Mouse (Mus musculus) left cerebral cortex, postnatal 25 days (tissue): Measurements from ENCODE around the gene Hdhd5. TPM values are rescaled to one million over a fixed set of nuclear protein-coding genes. Genes with fewer than 3 reads are reported as not detected.

ENCODE experiments used
- DNase-seq, 2 experiments: peaks; one replicate each; pipeline ENCODE4 v3.0.0; 2022; ENCODE audit warnings: low spot score in 2 of 2, mixed read lengths in 1 of 2
- intact Hi-C: fragments of 180-260 bp; cut with DNase I; formaldehyde crosslinking; loops from one replicate; pipeline ENCODE4 v1.15.1; 2025
- total RNA-seq, 2 experiments: library from RNA; stranded (reverse); gene quantifications; 2 replicates each; pipeline ENCODE4 v1.2.3; 2021

Hdhd5 gene
- 10 to 100 TPM; 33.0 to 37.0 TPM for total RNA-seq

DNA sequence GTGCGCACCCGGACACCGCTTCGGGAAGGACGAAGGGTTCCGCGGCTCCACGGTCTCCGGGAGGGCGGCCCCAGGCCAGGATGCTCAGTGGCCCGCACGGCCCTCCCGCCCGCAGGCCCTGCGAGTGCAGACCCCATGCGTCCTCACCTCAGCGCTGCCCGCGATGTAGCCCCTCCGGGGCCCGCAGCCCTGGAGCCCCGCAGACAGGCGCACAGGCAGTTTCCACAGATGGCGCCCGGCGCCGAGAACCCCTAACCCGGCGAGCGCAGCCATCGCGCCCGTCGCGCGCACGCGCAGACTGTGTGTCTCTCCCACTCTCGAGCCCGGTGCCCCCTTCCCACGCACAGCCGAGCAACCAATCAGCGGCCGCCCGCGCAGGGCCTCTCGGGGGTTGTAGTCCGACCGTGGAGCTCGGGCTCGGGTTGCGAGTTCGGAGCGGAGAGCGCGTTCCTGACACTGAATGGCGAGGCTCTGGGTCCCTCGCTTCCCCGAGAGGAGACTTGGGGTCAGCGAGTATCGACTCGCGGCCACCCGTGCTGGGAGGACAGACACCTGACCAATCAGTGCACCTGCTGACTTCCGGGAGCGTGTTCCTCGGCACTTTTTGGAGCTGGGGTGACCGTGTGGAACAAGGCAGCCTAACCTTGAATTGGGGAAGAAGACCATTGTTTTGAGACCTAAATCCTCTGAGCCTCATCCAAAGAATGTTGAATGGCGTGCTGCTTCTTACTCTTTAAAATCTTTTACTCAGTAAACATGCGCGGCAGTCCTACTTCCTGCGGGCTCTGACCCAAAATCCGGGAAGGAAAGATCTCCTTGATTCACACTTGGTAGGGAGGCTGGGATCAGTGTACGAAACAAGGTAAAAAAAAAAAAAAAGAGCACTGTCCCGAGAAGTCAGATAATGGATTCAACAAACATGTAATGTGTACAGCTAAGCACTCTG is at the start of gene Hdhd5:
Gene Hdhd5 (minus strand): TSS at position 300 of the 946 bp plus-strand sequence.
- intact Hi-C loops = loop anchor here (2.0 to 10.0 kb wide), 3 partner anchors 38 to 304 kb away; partner anchors contain the start of genes Bcl2l13, Cecr2 and Tmem121b
- peak; percentile 94 to 95 for DNase-seq

- intact Hi-C loops = no loop called here
- no peak for DNase-seq
Measured at GRCm38 (mm10) chr6:120580713-120581015, 49.5 kb upstream of the Hdhd5 start.

GRCm38 (mm10) chr6:120579831-120580712 is 49.0 kb upstream of the Hdhd5 start:
- peak; percentile 43 to 70 for DNase-seq
- intact Hi-C loops = no loop called here

GRCm38 (mm10) chr6:120579110-120579830 is 48.2 kb upstream of the Hdhd5 start:
- no peak for DNase-seq
- intact Hi-C loops = no loop called here

- DNase-seq = no peak
- intact Hi-C loops = no loop called here
Measured at GRCm38 (mm10) chr6:120578471-120578870, 47.4 kb upstream of the Hdhd5 start.

- no peak for DNase-seq
- intact Hi-C loops = no loop called here
Measured at GRCm38 (mm10) chr6:120572372-120572771, 41.3 kb upstream of the Hdhd5 start.

- intact Hi-C loops = no loop called here
- no peak for DNase-seq
Measured at GRCm38 (mm10) chr6:120568257-120568656, 37.1 kb upstream of the Hdhd5 start.

DNA sequence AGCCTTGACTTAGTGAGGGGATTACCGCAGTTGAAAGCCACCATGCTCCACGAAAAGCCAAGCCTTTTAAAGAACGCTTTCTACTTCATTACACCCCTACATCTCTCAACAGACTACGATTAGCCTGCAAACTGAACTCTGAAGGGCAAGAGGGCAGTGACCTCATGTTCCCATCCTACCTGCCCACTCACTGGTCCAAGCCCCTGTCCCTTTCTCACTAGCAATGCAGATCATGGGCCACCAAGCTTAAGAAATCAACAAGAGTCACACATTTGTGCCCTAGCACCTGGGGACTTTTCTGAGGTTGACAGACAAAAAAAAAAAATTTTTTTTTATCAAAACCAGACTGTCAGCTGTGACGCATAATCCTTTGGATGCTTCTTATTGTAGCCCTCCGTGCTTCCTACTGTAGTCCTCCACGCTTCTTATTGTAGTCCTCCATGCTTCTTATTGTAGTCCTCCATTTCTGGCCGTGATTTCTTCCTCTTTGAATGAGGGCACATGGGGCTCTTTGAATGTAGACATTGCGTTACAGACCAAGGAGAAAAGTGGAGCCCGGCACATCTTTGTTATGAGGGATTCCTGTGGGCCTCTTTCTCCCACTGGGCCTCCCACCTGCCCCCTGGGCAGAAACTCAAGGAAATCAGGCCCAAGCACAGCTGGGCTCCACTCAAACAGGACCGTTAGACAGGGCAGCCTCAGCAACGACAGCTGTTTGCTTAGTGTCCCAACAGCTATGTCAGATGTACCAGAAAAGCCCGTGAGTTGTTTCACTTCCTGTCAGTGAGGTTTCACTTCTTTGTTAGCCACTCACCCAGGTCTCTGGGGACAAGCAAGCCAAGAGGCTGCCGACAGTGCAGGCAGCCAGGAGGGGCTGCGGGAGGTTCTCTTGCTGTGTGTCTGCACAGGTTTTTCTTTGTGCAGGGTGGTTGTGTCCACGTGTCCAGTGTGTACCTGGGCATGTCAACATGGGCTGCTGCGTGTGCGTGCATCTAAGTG is 36.1 kb upstream of the Hdhd5 start:
- intact Hi-C loops = no loop called here

GRCm38 (mm10) chr6:120556641-120557040 is 25.5 kb upstream of the Hdhd5 start:
- intact Hi-C loops = no loop called here
- DNase-seq = no peak

More for the DNA sequence above, 36.1 kb upstream of the Hdhd5 start:
- DNase-seq = peak; percentile 17 to 29

GRCm38 (mm10) chr6:120555983-120556567 is 25.0 kb upstream of the Hdhd5 start:
- DNase-seq = no peak
- intact Hi-C loops = no loop called here

- intact Hi-C loops = no loop called here
- DNase-seq = no peak
Measured at GRCm38 (mm10) chr6:120555152-120555551, 24.0 kb upstream of the Hdhd5 start.

DNA sequence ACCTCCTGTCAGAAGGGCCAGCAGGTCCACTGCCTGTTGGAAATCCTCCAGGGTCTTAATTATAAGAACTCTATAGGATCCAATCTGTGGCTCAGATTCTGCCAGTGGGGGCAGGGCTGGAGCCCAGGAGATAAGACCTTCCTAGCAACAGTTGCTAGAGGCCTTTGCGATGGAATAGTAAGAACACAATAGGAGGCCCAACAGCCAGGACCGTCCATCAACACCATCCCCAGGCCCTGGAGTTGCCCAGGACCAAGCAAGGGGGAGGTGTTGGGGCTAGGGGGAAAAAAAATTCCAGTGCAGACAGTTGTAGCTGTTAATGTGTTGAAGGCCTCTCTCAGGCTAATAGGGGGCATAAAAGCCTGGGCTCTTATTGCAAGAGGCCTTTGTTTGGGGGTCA is 19.1 kb upstream of the Hdhd5 start:
- no peak for DNase-seq
- intact Hi-C loops = no loop called here

GRCm38 (mm10) chr6:120548581-120548980 is 17.5 kb upstream of the Hdhd5 start:
- no peak for DNase-seq
- intact Hi-C loops = no loop called here

- intact Hi-C loops = no loop called here
- DNase-seq = no peak
Measured at GRCm38 (mm10) chr6:120546973-120547372, 15.9 kb upstream of the Hdhd5 start.

DNA sequence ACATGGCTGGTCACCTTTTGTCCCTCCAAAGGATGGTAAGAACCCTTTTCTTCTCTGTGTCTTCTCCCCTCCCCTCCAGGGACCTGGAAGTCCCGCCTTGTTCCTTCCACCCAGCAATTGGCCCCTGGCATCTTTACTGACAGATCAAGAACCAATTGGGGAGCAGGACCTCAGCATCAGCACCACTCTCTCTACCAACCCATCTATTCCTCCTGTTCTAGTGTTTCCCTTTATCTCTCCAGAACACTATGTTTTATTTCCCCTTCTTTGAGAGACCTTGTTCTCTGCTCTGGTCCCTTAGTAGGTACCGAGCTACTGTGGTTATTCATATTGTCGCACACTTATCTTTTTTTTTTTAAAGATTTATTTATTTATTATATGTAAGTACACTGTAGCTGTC is 15.2 kb upstream of the Hdhd5 start:
- no peak for DNase-seq
- intact Hi-C loops = no loop called here

DNA sequence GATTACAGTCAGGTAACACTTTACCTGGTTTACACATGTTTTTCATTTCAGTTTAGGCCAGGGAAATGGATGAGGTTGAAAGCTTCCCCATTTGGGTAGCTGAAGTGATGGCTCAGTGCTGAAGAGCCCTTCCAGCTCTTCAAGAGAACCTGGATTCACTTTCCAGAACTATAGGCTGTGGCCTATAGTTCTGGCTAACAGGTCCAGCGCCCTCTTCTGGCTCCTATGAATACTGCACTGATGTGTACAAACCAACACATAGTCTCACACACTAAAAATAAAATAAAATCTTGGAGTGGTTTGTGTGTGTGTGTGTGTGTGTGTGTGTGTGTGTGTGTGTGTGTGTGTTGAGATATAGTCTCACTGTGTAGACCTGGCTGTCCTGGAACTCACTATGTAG is 10.9 kb upstream of the Hdhd5 start:
- intact Hi-C loops = no loop called here
- no peak for DNase-seq

DNA sequence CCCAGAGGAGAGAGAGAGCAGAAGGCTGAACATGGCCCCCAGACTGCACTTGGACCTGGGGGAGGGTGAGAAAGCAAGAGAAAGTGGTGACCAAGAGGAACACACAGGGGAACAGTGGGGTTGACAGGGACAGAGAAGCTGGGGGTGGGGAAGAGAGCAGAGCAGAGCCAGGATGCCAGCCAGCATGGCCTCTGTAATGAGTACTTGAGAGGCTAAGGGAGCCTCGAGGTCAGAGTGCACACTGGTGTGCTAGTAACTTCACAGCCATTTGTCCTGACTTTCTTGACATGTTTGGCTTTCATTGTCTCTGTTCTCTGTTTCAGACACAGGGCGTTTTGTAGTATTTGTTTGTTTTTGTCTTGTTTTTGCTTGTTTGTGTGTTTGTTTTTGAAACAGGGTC is 10.3 kb upstream of the Hdhd5 start:
- intact Hi-C loops = no loop called here
- DNase-seq = no peak

DNA sequence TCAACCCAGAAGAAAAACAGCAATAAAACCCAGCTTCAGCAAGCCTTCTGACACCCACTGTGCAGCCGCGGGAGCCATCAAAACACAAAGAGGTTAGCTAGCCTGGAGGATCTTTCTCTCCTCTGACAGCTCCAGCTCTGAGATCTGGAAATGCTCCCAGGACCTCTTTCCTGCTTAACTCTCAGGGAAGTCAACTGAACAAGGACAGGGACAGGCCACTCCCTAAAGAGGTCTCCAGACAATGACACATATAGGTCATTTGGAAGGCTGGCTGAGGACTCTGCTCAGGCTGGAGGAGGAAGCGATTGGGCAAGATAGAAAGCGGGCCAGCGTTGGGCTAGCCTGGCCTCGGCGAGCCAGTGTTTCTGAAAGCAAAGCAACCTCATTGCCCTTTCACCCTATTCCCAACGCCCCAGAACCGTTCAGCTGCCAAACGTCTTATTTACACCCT is 8.7 kb upstream of the Hdhd5 start:
- intact Hi-C loops = loop anchor here (1.0 to 10.0 kb wide), 2 partner anchors 196 to 295 kb away; partner anchors contain the start of gene Bcl2l13
- DNase-seq = no peak
